In the genomic region with DNA sequence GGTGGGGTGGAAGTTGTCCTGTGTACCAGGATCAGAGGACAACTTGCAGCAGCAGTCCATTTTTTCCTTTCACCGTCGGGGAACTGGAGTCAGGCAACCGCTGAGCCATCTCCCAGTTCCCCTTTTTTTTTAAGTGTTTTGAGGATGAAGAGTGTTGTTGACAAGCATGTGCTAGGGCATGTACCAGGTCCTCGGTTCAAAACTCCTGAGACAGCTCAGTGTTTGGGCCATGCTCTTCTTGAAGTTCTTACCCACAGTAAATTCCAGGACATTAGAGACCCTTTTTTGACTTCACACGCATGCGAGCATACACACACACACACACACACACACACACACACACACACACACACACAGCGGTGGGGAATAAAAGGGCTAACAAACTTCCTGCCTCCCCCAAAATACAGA, we compare ENCODE assay signal across 9 mouse cellular contexts. TPM values are rescaled to one million over a fixed set of nuclear protein-coding genes. Genes with fewer than 3 reads are reported as not detected.
DNase-seq lines count a peak whose midpoint lies in the region; ATAC-seq and TF ChIP-seq lines count a peak whose summit lies in the region.
"Had no signal": no experiment of that assay in that cellular context is flagged by ENCODE, and none has a peak within 500 bp of the region (broad histone marks: within the 10 kb centered on the region; RNA-seq: fewer than 3 reads in every experiment).

No protein-coding gene starts in this region.

- 0 out of 2 replicates have a peak overlapping the region, but pooled peaks have one; percentile 19 for H3K27ac ChIP-seq in forebrain, embryonic 12.5 days
- H3K27ac ChIP-seq in forebrain, embryonic 16.5 days (ENCODE audit: low read length), result no peak overlapping the region
- peak overlapping the region; percentile 98 for H3K27ac ChIP-seq in spleen, adult 2 months (ENCODE audit: insufficient read depth, low read length)
- H3K27ac ChIP-seq in liver, embryonic 12.5 days, result 0 out of 2 replicates have a peak overlapping the region, but pooled peaks have one; percentile 50
- H3K27ac ChIP-seq in midbrain, embryonic 14.5 days (replicated peaks; ENCODE audit: low read depth, low read length), result no peak overlapping the region

- peaks cover 20% of the 10 kb centered on the region for H3K4me1 ChIP-seq in forebrain, embryonic 12.5 days
- peaks cover 12% of the 10 kb centered on the region for H3K4me1 ChIP-seq in forebrain, embryonic 16.5 days (replicated peaks; ENCODE audit: control insufficient read depth, insufficient read depth, low read length)
- H3K4me1 ChIP-seq in spleen, adult 2 months (ENCODE audit: control insufficient read depth, insufficient read depth, insufficient read length), result peaks cover 74% of the 10 kb centered on the region
- H3K4me1 ChIP-seq in liver, embryonic 12.5 days, result peaks cover 62% of the 10 kb centered on the region
- 0 out of 2 replicates have a peak, but pooled peaks cover 4% of the 10 kb centered on the region for H3K4me1 ChIP-seq in midbrain, embryonic 14.5 days (ENCODE audit: control insufficient read depth, insufficient read depth, low read length)

- H3K4me2 ChIP-seq in forebrain, embryonic 12.5 days, result no peak overlapping the region
- no peak overlapping the region for H3K4me2 ChIP-seq in forebrain, embryonic 16.5 days (ENCODE audit: low read length)
- no peak overlapping the region for H3K4me2 ChIP-seq in liver, embryonic 12.5 days
- no peak overlapping the region for H3K4me2 ChIP-seq in midbrain, embryonic 14.5 days (ENCODE audit: low read length)

- H3K9ac ChIP-seq in forebrain, embryonic 12.5 days, result no peak overlapping the region
- H3K9ac ChIP-seq in forebrain, embryonic 16.5 days (replicated peaks; ENCODE audit: low read depth, low read length), result no peak overlapping the region
- H3K9ac ChIP-seq in liver, embryonic 12.5 days, result no peak overlapping the region
- H3K9ac ChIP-seq in midbrain, embryonic 14.5 days (replicated peaks; ENCODE audit: low read length), result no peak overlapping the region

- no peak for TF ChIP-seq CTCF in spleen, adult 2 months (IDR thresholded peaks at IDR 0.05; ENCODE audit: extremely low read depth, insufficient read depth, insufficient read length, insufficient replicate concordance)

- no peaks in the 10 kb centered on the region for H3K27me3 ChIP-seq in forebrain, embryonic 12.5 days
- no peaks in the 10 kb centered on the region for H3K27me3 ChIP-seq in forebrain, embryonic 16.5 days (replicated peaks; ENCODE audit: control insufficient read depth, insufficient read depth, low read length)
- H3K27me3 ChIP-seq in spleen, adult 2 months (ENCODE audit: control insufficient read depth, insufficient read depth, low read length), result no peaks in the 10 kb centered on the region
- H3K27me3 ChIP-seq in liver, embryonic 12.5 days (replicated peaks), result no peaks in the 10 kb centered on the region
- H3K27me3 ChIP-seq in midbrain, embryonic 14.5 days (ENCODE audit: control insufficient read depth, insufficient read depth, low read length), result no peaks in the 10 kb centered on the region

- no peak for TF ChIP-seq POLR2A in spleen, adult 2 months (IDR thresholded peaks at IDR 0.05; ENCODE audit: low read depth, low read length)

- no peak for DNase-seq in spleen, adult 2 months (ENCODE audit: low read depth in 1 of 2, low spot score in 2 of 2)
- no peak for DNase-seq in spleen, postnatal 10 days (ENCODE audit: low spot score in 2 of 2)
- peak; percentile 61 for DNase-seq in thymus, postnatal 4 days
- no peak for DNase-seq in right cerebral cortex, postnatal 4 days
- no peak for DNase-seq in midbrain, embryonic 14.5 days

- H3K9me3 ChIP-seq in forebrain, embryonic 12.5 days, result no peaks in the 10 kb centered on the region
- no peaks in the 10 kb centered on the region for H3K9me3 ChIP-seq in forebrain, embryonic 16.5 days (ENCODE audit: control insufficient read depth, low read length)
- H3K9me3 ChIP-seq in liver, embryonic 12.5 days (replicated peaks), result no peaks in the 10 kb centered on the region
- H3K9me3 ChIP-seq in midbrain, embryonic 14.5 days (ENCODE audit: control insufficient read depth, low read length), result no peaks in the 10 kb centered on the region

- ATAC-seq in forebrain, embryonic 12.5 days (ENCODE audit: low FRiP score), result no peak
- no peak for ATAC-seq in forebrain, embryonic 16.5 days
- no peak for ATAC-seq in liver, embryonic 12.5 days
- ATAC-seq in midbrain, embryonic 14.5 days (ENCODE audit: low FRiP score, low TSS enrichment), result no peak
- ATAC-seq: activated CD4-positive, CD25-positive, alpha-beta regulatory T cell, adult 4 months had no signal

- 80% methylated on average over 7 of the region's 7 CpGs for WGBS in forebrain, embryonic 12.5 days
- WGBS in forebrain, embryonic 16.5 days, result 67% methylated on average over 7 of the region's 7 CpGs
- WGBS in spleen, adult 2 months, result 10% methylated on average over 7 of the region's 7 CpGs
- WGBS in liver, embryonic 12.5 days (ENCODE audit: insufficient replicate concordance), result 31% methylated on average over 7 of the region's 7 CpGs
- 72% methylated on average over 7 of the region's 7 CpGs for WGBS in midbrain, embryonic 14.5 days

- H3K36me3 ChIP-seq in forebrain, embryonic 12.5 days (replicated peaks), result peaks cover 30% of the 10 kb centered on the region
- H3K36me3 ChIP-seq in forebrain, embryonic 16.5 days (ENCODE audit: control insufficient read depth, insufficient read depth), result peaks cover 18% of the 10 kb centered on the region
- peaks cover 6% of the 10 kb centered on the region; the same call in 1 of the 2 replicates for H3K36me3 ChIP-seq in spleen, adult 2 months (ENCODE audit: control insufficient read depth, insufficient read depth, low read length)
- H3K36me3 ChIP-seq in liver, embryonic 12.5 days, result peaks cover 28% of the 10 kb centered on the region
- peaks cover 27% of the 10 kb centered on the region for H3K36me3 ChIP-seq in midbrain, embryonic 14.5 days (ENCODE audit: control insufficient read depth, insufficient read depth, low read length)

- H3K4me3 ChIP-seq in forebrain, embryonic 12.5 days (replicated peaks), result no peak overlapping the region
- H3K4me3 ChIP-seq in forebrain, embryonic 16.5 days (replicated peaks; ENCODE audit: low read length), result no peak overlapping the region
- no peak overlapping the region for H3K4me3 ChIP-seq in spleen, adult 2 months (ENCODE audit: extremely low read depth, insufficient read depth, insufficient read length)
- H3K4me3 ChIP-seq in liver, embryonic 12.5 days, result no peak overlapping the region
- H3K4me3 ChIP-seq in midbrain, embryonic 14.5 days (replicated peaks; ENCODE audit: low read depth, low read length), result no peak overlapping the region

RNA-seq across cellular contexts. Expression of gene Ncf1, which starts 3.8 kb away (rescaled TPM):
- 1.4 and 2.0 TPM in 2 replicates for polyA plus RNA-seq in forebrain, embryonic 12.5 days (2016; fragmentation: Nextera tagmentation; extraction: Ambion mirVana)
- polyA plus RNA-seq in forebrain, embryonic 16.5 days (2015; fragmentation: Nextera tagmentation; extraction: Ambion mirVana), result 1.8 and 2.7 TPM in 2 replicates
- 103 and 151 TPM in 2 replicates for polyA plus RNA-seq in spleen, adult 2 months (2012; rRNA removed)
- 8.4 and 9.2 TPM in 2 replicates for polyA plus RNA-seq in liver, embryonic 12.5 days (2016; fragmentation: Nextera tagmentation; extraction: Ambion mirVana)
- polyA plus RNA-seq in midbrain, embryonic 14.5 days (2014; fragmentation: Nextera tagmentation; extraction: Ambion mirVana), result 0.69 and 2.8 TPM in 2 replicates

RNA-seq across cellular contexts. Expression of gene Gtf2ird2, which starts 49.4 kb away (rescaled TPM):
- polyA plus RNA-seq in forebrain, embryonic 12.5 days (2016; fragmentation: Nextera tagmentation; extraction: Ambion mirVana), result 11.6 and 12.4 TPM in 2 replicates
- polyA plus RNA-seq in forebrain, embryonic 16.5 days (2015; fragmentation: Nextera tagmentation; extraction: Ambion mirVana), result 11.6 and 12.5 TPM in 2 replicates
- 6.4 and 7.7 TPM in 2 replicates for polyA plus RNA-seq in spleen, adult 2 months (2012; rRNA removed)
- 2.4 and 3.2 TPM in 2 replicates for polyA plus RNA-seq in liver, embryonic 12.5 days (2016; fragmentation: Nextera tagmentation; extraction: Ambion mirVana)
- 12.9 and 13.4 TPM in 2 replicates for polyA plus RNA-seq in midbrain, embryonic 14.5 days (2014; fragmentation: Nextera tagmentation; extraction: Ambion mirVana)

RNA-seq across cellular contexts. Expression of gene Rcc1l, which starts 56.7 kb away (rescaled TPM):
- polyA plus RNA-seq in forebrain, embryonic 12.5 days (2016; fragmentation: Nextera tagmentation; extraction: Ambion mirVana), result 29.4 TPM in 2 replicates
- 23.6 and 24.1 TPM in 2 replicates for polyA plus RNA-seq in forebrain, embryonic 16.5 days (2015; fragmentation: Nextera tagmentation; extraction: Ambion mirVana)
- 10.7 and 12.0 TPM in 2 replicates for polyA plus RNA-seq in spleen, adult 2 months (2012; rRNA removed)
- 28.6 and 33.5 TPM in 2 replicates for polyA plus RNA-seq in liver, embryonic 12.5 days (2016; fragmentation: Nextera tagmentation; extraction: Ambion mirVana)
- 16.2 and 22.8 TPM in 2 replicates for polyA plus RNA-seq in midbrain, embryonic 14.5 days (2014; fragmentation: Nextera tagmentation; extraction: Ambion mirVana)

Comparison
In these comparisons a context has a peak if more than half of its experiments do, and no peak if none do; other contexts are left out.
1. H3K27ac ChIP-seq: peak in forebrain, embryonic 12.5 days (single experiment), spleen, adult 2 months (single experiment) and liver, embryonic 12.5 days (single experiment); none in forebrain, embryonic 16.5 days (single experiment) and midbrain, embryonic 14.5 days (single experiment).
2. RNA of gene Ncf1, which starts 3.8 kb away (polyA plus RNA-seq): 103 to 151 TPM in spleen, adult 2 months; 8.4 to 9.2 TPM in liver, embryonic 12.5 days, 0.69 to 2.8 TPM in midbrain, embryonic 14.5 days, 1.8 to 2.7 TPM in forebrain, embryonic 16.5 days and 1.4 to 2.0 TPM in forebrain, embryonic 12.5 days; every median in the first group is over 10 times any median in the second.